Mouse (Mus musculus) G1E (cell line): ENCODE measurements around the gene A930002H24Rik.

ENCODE experiments used
- CTCF ChIP-seq: IDR thresholded peaks from 2 replicates; pipeline ENCODE4 v1.5.1; 2012; ENCODE audit warnings: low read depth, low read length, inconsistent platforms, mixed read lengths
- GATA1 ChIP-seq: IDR thresholded peaks from 2 replicates; pipeline ENCODE4 v1.6.1; 2012; ENCODE audit warnings: borderline replicate concordance, low read length, inconsistent platforms, mixed read lengths
- TAL1 ChIP-seq: conservative IDR thresholded peaks from 2 replicates; pipeline ENCODE4 v1.6.1; 2012; ENCODE audit warnings: low read depth, low read length, inconsistent platforms, mixed read lengths

GRCm38 (mm10) chr17:63860988-63861387 lies 2.6 kb downstream of the A930002H24Rik start:
- TF ChIP-seq TAL1 (no peak), GATA1 (no peak), CTCF (no peak)
